Mouse (Mus musculus) thymus, adult 2 months (tissue): ENCODE data around the gene 1700123K08Rik.

ENCODE experiments used
- CTCF ChIP-seq: fragments of 200-500 bp; IDR thresholded peaks from 2 replicates; pipeline ENCODE4 v1.5.1; 2012; ENCODE audit warnings: mild to moderate bottlenecking, control low read depth, low read length, moderate library complexity, borderline replicate concordance; ENCODE audit not compliant: control insufficient read depth, poor library complexity, insufficient read depth; ENCODE audit errors: extremely low read depth
- POLR2A ChIP-seq: fragments of 200-500 bp; IDR thresholded peaks from 2 replicates; pipeline ENCODE4 v1.6.1; 2012; ENCODE audit warnings: mild to moderate bottlenecking, low read length, control low read depth, moderate library complexity; ENCODE audit not compliant: control insufficient read depth, poor library complexity, insufficient read depth; ENCODE audit errors: extremely low read depth

DNA sequence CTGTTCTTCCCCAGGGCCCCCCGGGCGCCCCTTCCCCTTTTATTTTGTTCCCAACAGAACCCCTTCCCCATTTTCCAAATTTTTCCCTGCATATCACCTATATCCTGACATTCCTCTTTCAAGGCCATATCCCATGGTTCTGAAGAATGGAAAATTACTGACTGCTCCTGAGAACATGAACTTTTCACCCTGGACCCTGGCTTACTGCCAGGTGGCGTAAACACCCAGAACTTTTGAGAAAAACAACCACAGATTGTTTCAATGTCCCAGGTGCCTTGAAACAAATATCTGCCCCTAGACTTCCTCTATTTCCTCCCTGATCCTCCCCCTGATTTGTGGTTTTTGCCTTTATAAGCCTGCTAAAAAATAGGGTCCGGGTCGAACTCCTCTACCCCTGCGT is 22.9 kb upstream of the 1700123K08Rik start:
- TF ChIP-seq CTCF (no peak), POLR2A (no peak)
